Mouse (Mus musculus): ENCODE data around the gene Dnajc6. TPM values are rescaled to one million over a fixed set of nuclear protein-coding genes. Genes with fewer than 3 reads are reported as not detected.

The Dnajc6 gene
- polyA plus RNA-seq, 1 experiment from 2014 or later = 22.0 TPM

DNA sequence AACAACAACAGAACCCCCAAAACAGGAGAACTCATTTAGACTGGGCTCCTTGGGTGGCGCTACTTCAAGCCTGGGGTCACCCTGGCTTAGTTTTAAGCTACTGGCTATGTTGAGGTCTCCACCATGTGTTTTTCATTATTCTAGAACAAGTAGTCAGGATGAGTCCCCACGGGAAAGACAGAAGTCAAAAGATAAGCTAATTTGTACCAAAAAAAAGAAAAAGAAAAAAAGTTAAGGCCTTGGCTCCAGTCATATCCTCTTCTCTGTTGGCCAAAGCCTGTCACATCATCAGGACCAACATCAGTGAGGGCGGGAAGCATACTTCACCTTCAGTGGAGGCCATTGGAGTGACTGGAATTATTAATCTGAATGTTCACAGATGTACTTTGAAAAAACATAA, 188.4 kb downstream of the Dnajc6 start:
- Histone ChIP-seq H3K27me3 (replicated peaks; ENCODE audit: control insufficient read depth, insufficient read depth, low read length) (no peaks in the 10 kb centered on the region), H3K27ac (ENCODE audit: low read depth, low read length) (no peak overlapping the region), H3K4me3 (ENCODE audit: low read depth, low read length) (no peak overlapping the region), H3K9ac (ENCODE audit: low read length) (no peak overlapping the region), H3K4me1 (ENCODE audit: control insufficient read depth, insufficient read depth, low read length) (no peaks in the 10 kb centered on the region), H3K36me3 (ENCODE audit: control insufficient read depth, insufficient read depth, low read length) (no peaks in the 10 kb centered on the region), H3K9me3 (replicated peaks; ENCODE audit: control insufficient read depth, low read length) (no peaks in the 10 kb centered on the region), H3K4me2 (ENCODE audit: low read length) (no peak overlapping the region)
- WGBS = 94% methylated on average over 3 of the region's 3 CpGs
- no peak for ATAC-seq
- DNase-seq (ENCODE audit: low spot score) = no peak

DNA sequence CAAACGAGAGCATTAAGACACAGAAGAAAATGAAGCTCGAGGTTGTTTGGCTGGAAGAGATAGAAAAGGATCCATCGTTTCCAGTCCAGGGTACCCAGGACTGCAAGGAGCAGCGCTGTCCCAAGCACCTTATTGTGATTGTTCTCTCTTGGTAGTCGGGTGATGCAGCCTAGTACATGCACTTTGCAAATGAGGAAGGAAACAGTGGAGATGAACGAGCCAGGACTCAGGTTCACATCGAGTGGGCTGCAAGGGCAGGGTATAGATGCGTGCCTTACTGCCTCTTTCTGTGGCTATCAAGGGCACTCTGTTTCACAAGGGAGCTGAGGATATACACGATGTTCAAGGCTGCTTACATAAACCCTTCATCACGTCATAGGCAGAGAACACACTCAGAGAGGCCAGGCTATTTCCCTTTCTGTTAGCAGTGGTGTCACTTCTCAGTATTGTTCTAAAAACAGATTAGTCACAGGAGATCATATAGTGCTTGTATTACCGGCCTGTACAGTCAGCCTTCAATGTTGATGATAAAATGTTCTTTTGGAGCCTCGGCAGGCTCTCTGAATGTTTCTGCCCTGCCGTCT, 189.9 kb downstream of the Dnajc6 start:
- Histone ChIP-seq H3K4me3 (ENCODE audit: low read depth, low read length) (no peak overlapping the region), H3K9ac (ENCODE audit: low read length) (no peak overlapping the region), H3K9me3 (replicated peaks; ENCODE audit: control insufficient read depth, low read length) (no peaks in the 10 kb centered on the region), H3K4me2 (ENCODE audit: low read length) (no peak overlapping the region), H3K4me1 (ENCODE audit: control insufficient read depth, insufficient read depth, low read length) (no peaks in the 10 kb centered on the region), H3K27me3 (replicated peaks; ENCODE audit: control insufficient read depth, insufficient read depth, low read length) (no peaks in the 10 kb centered on the region), H3K36me3 (ENCODE audit: control insufficient read depth, insufficient read depth, low read length) (no peaks in the 10 kb centered on the region), H3K27ac (ENCODE audit: low read depth, low read length) (no peak overlapping the region)
- 87% methylated on average over 13 of the region's 13 CpGs for WGBS
- DNase-seq (ENCODE audit: low spot score) (no peak), ATAC-seq (no peak)

DNA sequence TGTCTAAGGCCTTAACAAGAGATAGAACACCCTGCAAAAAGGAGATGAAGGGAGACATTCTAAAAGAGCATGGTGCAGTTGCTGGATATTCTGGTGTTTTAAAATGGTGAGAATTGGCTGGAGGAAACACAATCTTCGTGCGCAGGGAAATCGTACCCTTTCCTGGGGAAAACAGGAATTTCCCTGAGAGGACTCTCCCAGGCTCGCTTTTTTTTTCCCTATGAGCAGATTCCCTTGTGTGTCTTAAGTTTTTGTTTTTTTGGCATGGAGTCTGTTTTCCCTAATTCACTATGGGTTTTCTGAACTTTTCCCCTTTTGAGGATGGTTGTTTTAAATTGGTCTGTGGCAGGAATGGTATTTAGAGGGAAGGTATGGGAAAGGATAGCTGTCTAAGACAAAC, 192.8 kb downstream of the Dnajc6 start:
- no peak overlapping the region for H3K9ac ChIP-seq (ENCODE audit: low read length)
- H3K36me3 ChIP-seq (ENCODE audit: control insufficient read depth, insufficient read depth, low read length) = no peaks in the 10 kb centered on the region
- DNase-seq (ENCODE audit: low spot score) (no peak), ATAC-seq (no peak)
- no peaks in the 10 kb centered on the region for H3K9me3 ChIP-seq (replicated peaks; ENCODE audit: control insufficient read depth, low read length)
- WGBS = 91% methylated on average over 4 of the region's 4 CpGs
- H3K4me2 ChIP-seq (ENCODE audit: low read length) = no peak overlapping the region
- H3K4me3 ChIP-seq (ENCODE audit: low read depth, low read length) = no peak overlapping the region
- no peaks in the 10 kb centered on the region for H3K4me1 ChIP-seq (ENCODE audit: control insufficient read depth, insufficient read depth, low read length)
- H3K27ac ChIP-seq (ENCODE audit: low read depth, low read length) = no peak overlapping the region
- H3K27me3 ChIP-seq (replicated peaks; ENCODE audit: control insufficient read depth, insufficient read depth, low read length) = no peaks in the 10 kb centered on the region

DNA sequence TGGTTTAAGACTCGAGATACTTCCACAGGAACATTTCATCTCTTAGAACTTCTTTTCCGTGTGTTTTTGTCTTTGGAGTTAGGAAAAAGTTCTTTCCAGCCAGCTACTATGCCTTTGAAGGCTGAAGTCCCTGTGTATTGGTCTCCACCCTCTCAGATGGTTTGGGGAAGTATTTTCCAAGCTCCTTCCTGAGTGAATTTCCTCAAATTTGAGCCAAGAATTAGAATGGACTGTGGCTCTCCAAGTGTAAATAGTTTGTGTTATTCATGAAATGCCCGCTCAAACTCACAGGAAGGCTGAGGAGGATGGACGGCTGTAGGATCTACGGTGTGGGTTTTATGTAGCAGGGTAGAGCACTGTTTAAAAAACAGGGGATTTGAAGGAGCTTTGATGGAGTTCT, 193.2 kb downstream of the Dnajc6 start:
- H3K4me3 ChIP-seq (ENCODE audit: low read depth, low read length) = no peak overlapping the region
- no peaks in the 10 kb centered on the region for H3K4me1 ChIP-seq (ENCODE audit: control insufficient read depth, insufficient read depth, low read length)
- no peak overlapping the region for H3K4me2 ChIP-seq (ENCODE audit: low read length)
- no peaks in the 10 kb centered on the region for H3K27me3 ChIP-seq (replicated peaks; ENCODE audit: control insufficient read depth, insufficient read depth, low read length)
- no peak overlapping the region for H3K9ac ChIP-seq (ENCODE audit: low read length)
- 81% methylated on average over 5 of the region's 5 CpGs for WGBS
- DNase-seq (ENCODE audit: low spot score) (no peak), ATAC-seq (no peak)
- no peaks in the 10 kb centered on the region for H3K36me3 ChIP-seq (ENCODE audit: control insufficient read depth, insufficient read depth, low read length)
- no peak overlapping the region for H3K27ac ChIP-seq (ENCODE audit: low read depth, low read length)
- no peaks in the 10 kb centered on the region for H3K9me3 ChIP-seq (replicated peaks; ENCODE audit: control insufficient read depth, low read length)

Other genes starting within 250 kb of the Dnajc6 start
- gene Jak1, start 231.4 kb upstream of the Dnajc6 start, polyA plus RNA-seq (2014; fragmentation: Nextera tagmentation; extraction: Ambion mirVana) = 43.6 and 58.5 TPM in 2 replicates
- 2.9 and 4.6 TPM in 2 replicates for gene Ak4, start 77.4 kb upstream of the Dnajc6 start, polyA plus RNA-seq (2014; fragmentation: Nextera tagmentation; extraction: Ambion mirVana)
- gene Leprot, start 151.1 kb downstream of the Dnajc6 start, polyA plus RNA-seq (2014; fragmentation: Nextera tagmentation; extraction: Ambion mirVana) = 95.9 and 98.5 TPM in 2 replicates
- 3.6 and 5.3 TPM in 2 replicates for gene Lepr, start 220.8 kb downstream of the Dnajc6 start, polyA plus RNA-seq (2014; fragmentation: Nextera tagmentation; extraction: Ambion mirVana)